Mouse (Mus musculus) brain, embryonic 18.5 days (tissue): ENCODE results near the gene Pla2g12b.

Source experiments
- DNase-seq: peaks from one replicate; pipeline ENCODE4 v3.0.0-alpha.2; 2012; ENCODE audit warnings: low read depth, low spot score

The Pla2g12b gene

DNA sequence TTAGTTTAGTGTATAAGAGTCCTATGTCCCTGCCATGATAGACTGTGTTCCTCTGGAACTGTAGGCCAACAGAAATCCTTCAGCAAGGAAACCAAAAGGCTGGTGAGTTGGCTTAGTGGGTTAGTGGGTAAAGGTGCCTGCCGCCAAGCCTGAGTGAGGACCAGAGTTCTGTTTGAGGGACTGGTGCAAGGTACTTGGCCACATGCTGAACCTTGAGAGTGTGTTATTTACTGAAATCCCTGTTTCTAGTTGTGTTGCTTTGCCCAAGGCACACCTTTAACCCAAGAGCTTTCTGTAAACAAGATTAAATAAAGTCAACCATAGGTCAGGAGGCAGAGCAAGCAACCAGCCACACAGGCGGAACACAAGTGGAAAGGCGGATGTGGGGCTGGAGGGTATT, 62.1 kb downstream of the Pla2g12b start:
- no peak for DNase-seq

- DNase-seq: no peak
Observed at GRCm38 (mm10) chr10:59466626-59467025, 63.2 kb downstream of the Pla2g12b start.

DNA sequence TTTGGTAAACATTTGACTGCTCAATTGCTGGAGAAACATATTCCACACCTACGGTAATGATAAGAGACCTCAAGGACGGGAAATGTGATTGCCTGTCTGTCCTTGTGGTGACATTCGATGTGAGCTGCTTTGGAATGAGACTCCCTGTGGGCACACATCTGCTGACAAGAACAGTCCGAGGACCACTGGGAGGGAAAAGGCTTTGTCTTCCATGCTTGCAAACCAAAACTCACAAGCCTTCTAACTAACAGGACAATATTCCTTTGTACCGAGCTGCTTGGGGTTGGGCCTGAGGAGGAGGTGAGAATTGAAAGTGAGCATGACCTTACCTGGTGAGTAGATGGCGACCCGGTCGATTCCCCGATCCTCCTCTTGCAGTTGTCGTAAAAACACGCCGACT, 63.8 kb downstream of the Pla2g12b start:
- DNase-seq: no peak

DNA sequence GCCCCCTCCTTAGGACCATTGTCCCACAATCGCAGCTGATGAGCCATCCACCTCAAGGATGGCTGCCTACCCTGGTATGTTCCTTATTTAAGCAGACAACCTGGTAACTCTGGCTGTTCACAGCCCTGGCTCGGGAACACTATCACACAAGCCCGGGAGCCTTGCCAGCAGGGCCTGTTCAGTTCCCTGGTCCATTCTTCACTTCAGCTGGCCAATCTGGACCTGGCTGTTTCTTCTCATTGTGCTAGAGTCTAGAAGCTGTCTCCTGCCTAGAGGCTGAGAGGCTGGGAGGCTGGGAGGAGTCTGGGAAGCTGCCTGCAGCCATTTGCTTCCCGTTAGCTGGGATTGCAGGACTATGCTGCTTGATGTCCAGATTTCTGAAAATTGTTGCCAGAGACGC, 67.0 kb downstream of the Pla2g12b start:
- DNase-seq: no peak
